Mouse (Mus musculus) lung, postnatal 0 days (tissue): ENCODE data around the gene Olfr283.

Experiments used
- CTCF ChIP-seq: IDR thresholded peaks from 2 replicates; pipeline ENCODE4 v1.5.1; 2016; ENCODE audit warnings: antibody characterized with exemption, mild to moderate bottlenecking
- EP300 ChIP-seq: IDR thresholded peaks from 2 replicates; pipeline ENCODE4 v1.6.1; 2016; ENCODE audit warnings: antibody characterized with exemption, mild to moderate bottlenecking, control low read depth

DNA sequence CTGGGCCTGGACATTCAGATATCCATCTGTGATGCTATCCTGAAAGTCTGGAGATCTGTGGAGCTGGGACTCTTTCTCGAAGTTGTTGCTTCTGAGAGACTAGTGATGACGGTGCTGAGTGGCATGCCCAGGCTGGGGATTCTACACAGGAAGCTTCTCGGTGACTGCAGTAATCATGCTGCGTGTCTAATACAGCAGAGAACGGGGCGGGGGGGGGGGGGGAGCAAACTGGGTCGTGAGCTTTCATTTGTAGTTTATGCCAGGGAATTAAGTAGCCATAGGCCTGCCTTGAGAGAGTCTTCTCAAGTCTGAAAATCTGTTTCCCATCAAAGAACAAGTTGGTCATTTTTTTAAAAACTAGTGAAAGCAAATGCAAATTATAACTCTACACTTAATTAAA, 37.4 kb upstream of the Olfr283 start:
- TF ChIP-seq EP300 (no peak), CTCF (no peak)
